Mouse (Mus musculus) forebrain, postnatal 0 days (tissue): ENCODE data around the gene Hmgcl. TPM values are rescaled to one million over a fixed set of nuclear protein-coding genes. Genes with fewer than 3 reads are reported as not detected.

Source experiments
- ATAC-seq: fragments of 200-750 bp; cut with Nextera tagmentation; 2 replicates; pipeline ENCODE4 v1.8.0; 2017; ENCODE audit warnings: mild to moderate bottlenecking, moderate library complexity
- DNase-seq: peaks from one replicate; pipeline ENCODE4 v3.0.0-alpha.2; 2015
- H3K27ac ChIP-seq: fragments of 300-500 bp; sonication (generic); 2 replicates; pipeline ENCODE4 v1.5.1; 2014; ENCODE audit warnings: low read depth, mild to moderate bottlenecking, antibody characterized with exemption, low read length, moderate library complexity, mixed read lengths
- H3K27me3 ChIP-seq: fragments of 300-500 bp; sonication (generic); 2 replicates; pipeline ENCODE4 v1.6.1; 2014; ENCODE audit warnings: mild to moderate bottlenecking, low read length, mixed read lengths; ENCODE audit not compliant: insufficient read depth
- H3K36me3 ChIP-seq: fragments of 300-500 bp; sonication (generic); 2 replicates; pipeline ENCODE4 v1.6.1; 2014; ENCODE audit warnings: mild to moderate bottlenecking, moderate library complexity; ENCODE audit not compliant: insufficient read depth
- H3K4me1 ChIP-seq: fragments of 300-500 bp; sonication (generic); 2 replicates; pipeline ENCODE4 v1.6.1; 2014; ENCODE audit warnings: antibody characterized with exemption; ENCODE audit not compliant: insufficient read depth
- H3K4me2 ChIP-seq: fragments of 300-500 bp; sonication (generic); 2 replicates; pipeline ENCODE4 v1.6.1; 2014; ENCODE audit warnings: low read depth, mild to moderate bottlenecking, moderate library complexity
- H3K4me3 ChIP-seq: fragments of 300-500 bp; sonication (generic); 2 replicates; pipeline ENCODE4 v1.5.1; 2014; ENCODE audit warnings: low read depth, low read length, mixed read lengths
- H3K9ac ChIP-seq: fragments of 300-500 bp; sonication (generic); 2 replicates; pipeline ENCODE4 v1.6.1; 2014; ENCODE audit warnings: mild to moderate bottlenecking
- H3K9me3 ChIP-seq: fragments of 300-500 bp; sonication (generic); 2 replicates; pipeline ENCODE4 v1.6.1; 2016; ENCODE audit warnings: low read length
- CTCF ChIP-seq: sonication (generic); IDR thresholded peaks from 2 replicates; pipeline ENCODE4 v1.5.1; 2016; ENCODE audit warnings: antibody characterized with exemption, control low read depth, low read depth
- WGBS: fragments of 180-500 bp; shearing (Covaris S2); extraction: QIAGEN DNeasy Blood & Tissue Kit; methylation state at CpG from one replicate; pipeline ENCODE4 v1.1.7; 2014; 5-methylcytosine and 5-hydroxymethylcytosine counted together
- polyA plus RNA-seq: library from polyadenylated mRNA; unstranded; fragments of >200 nt; fragmentation: Nextera tagmentation; extraction: Ambion mirVana; gene quantifications from 2 replicates; pipeline ENCODE4 v1.2.1, GENCODE M21; 2015
- total RNA-seq: library from RNA; depleted of rRNA; stranded (reverse); fragments of >200 nt; gene quantifications from 2 replicates; pipeline ENCODE4 v1.2.3, GENCODE M21; 2014; rRNA removed

Hmgcl gene
- total and polyA plus RNA-seq, 2 experiments from 2014 or later: 42.9 to 58.3 TPM

- H3K4me1 ChIP-seq: no peaks in the 10 kb centered on the region
- no peaks in the 10 kb centered on the region for H3K27me3 ChIP-seq
- WGBS: 87% methylated on average over 4 of the region's 4 CpGs
- ATAC-seq: no peak
- no peak overlapping the region for H3K4me2 ChIP-seq
- H3K36me3 ChIP-seq: no peaks in the 10 kb centered on the region
- H3K9me3 ChIP-seq: no peaks in the 10 kb centered on the region
- H3K9ac ChIP-seq: no peak overlapping the region
- H3K4me3 ChIP-seq: no peak overlapping the region
- no peak for DNase-seq
- no peak overlapping the region for H3K27ac ChIP-seq
- TF ChIP-seq CTCF: no peak
These were observed 48.9 kb downstream of the Hmgcl start for GRCm38 (mm10) chr4:135995118-135995517.

GRCm38 (mm10) chr4:136004107-136004675 is 57.9 kb downstream of the Hmgcl start:
- no peaks in the 10 kb centered on the region for H3K9me3 ChIP-seq
- no peak overlapping the region for H3K4me2 ChIP-seq
- no peak overlapping the region for H3K27ac ChIP-seq
- H3K4me3 ChIP-seq: no peak overlapping the region
- no peak overlapping the region for H3K9ac ChIP-seq
- ATAC-seq (no peak), DNase-seq (no peak)
- no peak for TF ChIP-seq CTCF
- WGBS: 89% methylated on average over 5 of the region's 5 CpGs
- no peaks in the 10 kb centered on the region for H3K4me1 ChIP-seq
- H3K27me3 ChIP-seq: no peaks in the 10 kb centered on the region
- H3K36me3 ChIP-seq: peaks cover 63% of the 10 kb centered on the region

DNA sequence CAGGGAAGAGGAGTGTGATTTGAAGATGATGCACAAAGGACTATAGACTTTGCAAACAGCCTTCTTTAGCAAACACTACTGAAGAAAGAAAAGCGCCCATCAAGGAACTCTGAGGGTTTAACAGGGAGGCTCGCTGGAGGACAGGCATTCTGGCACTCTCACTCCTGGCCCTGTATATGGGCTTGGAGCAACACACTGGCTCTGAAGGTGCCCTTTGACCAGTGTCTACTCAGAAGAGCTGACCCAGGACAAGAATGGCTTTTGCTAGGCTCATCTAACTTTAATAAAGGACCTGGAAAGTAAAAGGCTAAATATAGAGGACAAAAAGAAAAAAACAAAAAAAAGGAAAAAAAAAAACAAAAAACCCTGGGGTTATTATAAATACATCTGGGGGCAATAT is 58.7 kb downstream of the Hmgcl start:
- WGBS: 90% methylated on average over 2 of the region's 2 CpGs
- Histone ChIP-seq H3K36me3 (peaks cover 71% of the 10 kb centered on the region), H3K27ac (no peak overlapping the region), H3K9me3 (no peaks in the 10 kb centered on the region), H3K4me1 (no peaks in the 10 kb centered on the region), H3K27me3 (no peaks in the 10 kb centered on the region), H3K4me2 (no peak overlapping the region), H3K9ac (no peak overlapping the region), H3K4me3 (no peak overlapping the region)
- no peak for DNase-seq
- no peak for ATAC-seq
- TF ChIP-seq CTCF: no peak

GRCm38 (mm10) chr4:136006821-136007220 is 60.6 kb downstream of the Hmgcl start:
- Histone ChIP-seq H3K4me2 (no peak overlapping the region), H3K9me3 (no peaks in the 10 kb centered on the region), H3K27me3 (no peaks in the 10 kb centered on the region)

GRCm38 (mm10) chr4:136008782-136009447 is 62.7 kb downstream of the Hmgcl start:
- H3K4me2 ChIP-seq: no peak overlapping the region
- ATAC-seq (no peak), DNase-seq (no peak)
- no peak for TF ChIP-seq CTCF
- no peak overlapping the region for H3K4me3 ChIP-seq
- no peaks in the 10 kb centered on the region for H3K9me3 ChIP-seq
- peaks cover 83% of the 10 kb centered on the region for H3K36me3 ChIP-seq
- no peaks in the 10 kb centered on the region for H3K4me1 ChIP-seq
- H3K9ac ChIP-seq: no peak overlapping the region
- H3K27me3 ChIP-seq: no peaks in the 10 kb centered on the region
- H3K27ac ChIP-seq: no peak overlapping the region
- WGBS: 95% methylated on average over 8 of the region's 8 CpGs

More at GRCm38 (mm10) chr4:136006821-136007220, 60.6 kb downstream of the Hmgcl start:
- Histone ChIP-seq H3K4me3 (no peak overlapping the region), H3K27ac (no peak overlapping the region), H3K36me3 (peaks cover 84% of the 10 kb centered on the region), H3K9ac (no peak overlapping the region), H3K4me1 (no peaks in the 10 kb centered on the region)
- no peak for DNase-seq
- ATAC-seq: no peak
- no peak for TF ChIP-seq CTCF
- WGBS: 100% methylated on average over 3 of the region's 3 CpGs

DNA sequence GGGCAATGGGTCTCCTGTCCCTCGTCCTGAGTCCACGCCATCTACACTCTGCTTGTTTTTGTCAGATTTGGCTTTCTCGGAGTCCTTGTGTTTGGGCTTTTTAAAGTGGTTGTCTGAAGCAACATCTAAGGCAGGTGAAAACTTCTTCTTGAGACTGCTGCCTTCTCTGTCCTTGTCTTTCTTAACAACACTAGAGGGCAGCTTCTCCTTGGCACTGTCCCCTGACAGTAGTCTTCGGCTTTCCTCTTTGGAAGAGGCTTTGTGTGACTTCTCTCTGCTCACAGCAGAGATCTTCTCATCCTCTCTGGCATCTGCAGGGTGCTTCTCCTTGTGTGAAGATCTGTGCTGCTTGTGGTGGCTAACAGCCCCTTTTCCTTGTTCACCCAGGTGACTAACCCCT is 64.3 kb downstream of the Hmgcl start:
- ATAC-seq (no peak), DNase-seq (no peak)
- no peak for TF ChIP-seq CTCF
- Histone ChIP-seq H3K4me2 (no peak overlapping the region), H3K27me3 (no peaks in the 10 kb centered on the region), H3K9me3 (no peaks in the 10 kb centered on the region), H3K4me3 (no peak overlapping the region), H3K27ac (no peak overlapping the region), H3K4me1 (no peaks in the 10 kb centered on the region), H3K9ac (no peak overlapping the region), H3K36me3 (peaks cover 68% of the 10 kb centered on the region)
- WGBS: 89% methylated on average over 4 of the region's 4 CpGs

Other genes starting within 250 kb of the Hmgcl start
- gene Il22ra1, start 218.3 kb upstream of the Hmgcl start, total RNA-seq: 0.62 TPM in 1 of 2 replicates, not detected in the other
- gene Il22ra1, start 218.3 kb upstream of the Hmgcl start, polyA plus RNA-seq: not detected in 2 replicates
- 1.1 and 1.4 TPM in 2 replicates for gene Myom3, start 186.7 kb upstream of the Hmgcl start, total RNA-seq
- gene Myom3, start 186.7 kb upstream of the Hmgcl start, polyA plus RNA-seq: 1.7 and 2.6 TPM in 2 replicates
- 96.4 and 114 TPM in 2 replicates for gene Srsf10, start 90.7 kb upstream of the Hmgcl start, total RNA-seq
- 131 and 143 TPM in 2 replicates for gene Srsf10, start 90.7 kb upstream of the Hmgcl start, polyA plus RNA-seq
- 64.4 and 75.0 TPM in 2 replicates for gene Pnrc2, start 72.6 kb upstream of the Hmgcl start, total RNA-seq
- 60.9 and 73.0 TPM in 2 replicates for gene Pnrc2, start 72.6 kb upstream of the Hmgcl start, polyA plus RNA-seq
- gene Cnr2, start 51.1 kb upstream of the Hmgcl start, total RNA-seq: 0.24 and 0.31 TPM in 2 replicates
- 0.17 TPM in 1 of 2 replicates, not detected in the other for gene Cnr2, start 51.1 kb upstream of the Hmgcl start, polyA plus RNA-seq
- gene Fuca1, start 25.7 kb upstream of the Hmgcl start, total RNA-seq: 30.9 and 33.2 TPM in 2 replicates
- gene Fuca1, start 25.7 kb upstream of the Hmgcl start, polyA plus RNA-seq: 67.7 and 75.2 TPM in 2 replicates
- gene Gale, start 17.3 kb downstream of the Hmgcl start, total RNA-seq: 32.1 and 42.4 TPM in 2 replicates
- 30.7 and 34.4 TPM in 2 replicates for gene Gale, start 17.3 kb downstream of the Hmgcl start, polyA plus RNA-seq
- 136 and 138 TPM in 2 replicates for gene Lypla2, start 26.2 kb downstream of the Hmgcl start, total RNA-seq
- 201 and 206 TPM in 2 replicates for gene Lypla2, start 26.2 kb downstream of the Hmgcl start, polyA plus RNA-seq
- gene Pithd1, start 40.8 kb downstream of the Hmgcl start, total RNA-seq: 62.8 and 64.2 TPM in 2 replicates
- 82.2 and 93.3 TPM in 2 replicates for gene Pithd1, start 40.8 kb downstream of the Hmgcl start, polyA plus RNA-seq
- gene Eloa, start 75.3 kb downstream of the Hmgcl start, total RNA-seq: 32.2 and 36.7 TPM in 2 replicates
- 17.2 and 21.3 TPM in 2 replicates for gene Eloa, start 75.3 kb downstream of the Hmgcl start, polyA plus RNA-seq
- gene Rpl11, start 107.0 kb downstream of the Hmgcl start, total RNA-seq: 872 and 1,141 TPM in 2 replicates
- 313 and 396 TPM in 2 replicates for gene Rpl11, start 107.0 kb downstream of the Hmgcl start, polyA plus RNA-seq
- 134 and 153 TPM in 2 replicates for gene Id3, start 197.0 kb downstream of the Hmgcl start, total RNA-seq
- gene Id3, start 197.0 kb downstream of the Hmgcl start, polyA plus RNA-seq: 177 and 185 TPM in 2 replicates
- 0.85 and 1.2 TPM in 2 replicates for gene E2f2, start 225.9 kb downstream of the Hmgcl start, total RNA-seq
- gene E2f2, start 225.9 kb downstream of the Hmgcl start, polyA plus RNA-seq: 0.84 and 1.4 TPM in 2 replicates